Mouse (Mus musculus): ENCODE results near the gene Gab1. TPM values are rescaled to one million over a fixed set of nuclear protein-coding genes. Genes with fewer than 3 reads are reported as not detected.

Gab1 gene
- polyA plus RNA-seq, 1 experiment, result 23.9 TPM

GRCm38 (mm10) chr8:80752429-80752828 is 127.9 kb downstream of the Gab1 start:
- DNase-seq (ENCODE audit: low spot score), result no peak

GRCm38 (mm10) chr8:80749091-80749490 is 131.2 kb downstream of the Gab1 start:
- DNase-seq (ENCODE audit: low spot score), result no peak

GRCm38 (mm10) chr8:80739932-80740331 is 140.4 kb downstream of the Gab1 start:
- no peak for DNase-seq (ENCODE audit: low spot score)

GRCm38 (mm10) chr8:80739155-80739924 is 141.0 kb downstream of the Gab1 start, which contains the start of gene Smarca5:
TSS of gene Smarca5 (minus strand) at chr8:80739497.
- DNase-seq (ENCODE audit: low spot score), result peak; percentile 96

- peak; percentile 40 for DNase-seq (ENCODE audit: low spot score)
These were observed 141.7 kb downstream of the Gab1 start for GRCm38 (mm10) chr8:80738388-80739154.

- no peak for DNase-seq (ENCODE audit: low spot score)
These were observed 142.3 kb downstream of the Gab1 start for GRCm38 (mm10) chr8:80738046-80738387.

- DNase-seq (ENCODE audit: low spot score), result no peak
These were observed 148.0 kb downstream of the Gab1 start for GRCm38 (mm10) chr8:80732326-80732725.

GRCm38 (mm10) chr8:80714461-80714860 is 165.9 kb downstream of the Gab1 start:
- no peak for DNase-seq (ENCODE audit: low spot score)

Other genes starting within 250 kb of the Gab1 start
- gene Smarca5, start 141.0 kb downstream of the Gab1 start, polyA plus RNA-seq (2012; rRNA removed), result 14.7 and 17.2 TPM in 2 replicates
- gene Usp38, start 134.4 kb upstream of the Gab1 start, polyA plus RNA-seq (2012; rRNA removed), result 9.9 and 10.2 TPM in 2 replicates

All from urinary bladder, adult 2 months (tissue).